Mouse (Mus musculus): Measurements from ENCODE around the gene Mob3c.

Mob3c gene

GRCm38 (mm10) chr4:115835576-115835975 is 7.7 kb downstream of the Mob3c start:
- no peak for DNase-seq

GRCm38 (mm10) chr4:115838196-115838595 is 10.3 kb downstream of the Mob3c start:
- no peak for DNase-seq

- DNase-seq = peak; percentile 97
These were observed 11.1 kb downstream of the Mob3c start, which contains the start of gene Mknk1 for GRCm38 (mm10) chr4:115838696-115839641. Gene Mknk1, plus strand, starts transcription at chr4:115839198.

GRCm38 (mm10) chr4:115839956-115840355 is 12.1 kb downstream of the Mob3c start:
- DNase-seq = no peak

- DNase-seq = no peak
These were observed 12.9 kb downstream of the Mob3c start for GRCm38 (mm10) chr4:115840842-115841241.

- DNase-seq = no peak
These were observed 18.8 kb downstream of the Mob3c start for GRCm38 (mm10) chr4:115846656-115847055.

- DNase-seq = no peak
These were observed 19.5 kb downstream of the Mob3c start for GRCm38 (mm10) chr4:115847377-115847776.

- no peak for DNase-seq
These were observed 20.2 kb downstream of the Mob3c start for GRCm38 (mm10) chr4:115848083-115848482.

- no peak for DNase-seq
These were observed 21.2 kb downstream of the Mob3c start for GRCm38 (mm10) chr4:115848990-115849677.

GRCm38 (mm10) chr4:115850111-115850510 is 22.2 kb downstream of the Mob3c start:
- DNase-seq = no peak

GRCm38 (mm10) chr4:115850631-115851030 is 22.7 kb downstream of the Mob3c start:
- DNase-seq = no peak

- no peak for DNase-seq
These were observed 23.7 kb downstream of the Mob3c start for GRCm38 (mm10) chr4:115851569-115851968.

GRCm38 (mm10) chr4:115855100-115855499 is 27.2 kb downstream of the Mob3c start:
- no peak for DNase-seq

GRCm38 (mm10) chr4:115855609-115856008 is 27.7 kb downstream of the Mob3c start:
- no peak for DNase-seq

- no peak for DNase-seq
These were observed 28.4 kb downstream of the Mob3c start for GRCm38 (mm10) chr4:115856282-115856681.

GRCm38 (mm10) chr4:115857293-115857883 is 29.5 kb downstream of the Mob3c start:
- DNase-seq = no peak

- DNase-seq = no peak
These were observed 35.5 kb downstream of the Mob3c start for GRCm38 (mm10) chr4:115863352-115863751.

GRCm38 (mm10) chr4:115863880-115864279 is 36.0 kb downstream of the Mob3c start:
- DNase-seq = no peak

- DNase-seq = no peak
These were observed 41.8 kb downstream of the Mob3c start for GRCm38 (mm10) chr4:115869512-115870210.

- no peak for DNase-seq
These were observed 45.3 kb downstream of the Mob3c start for GRCm38 (mm10) chr4:115873231-115873630.

- DNase-seq = no peak
These were observed 50.4 kb downstream of the Mob3c start for GRCm38 (mm10) chr4:115878216-115878678.

GRCm38 (mm10) chr4:115878828-115879227 is 50.9 kb downstream of the Mob3c start:
- DNase-seq = no peak

GRCm38 (mm10) chr4:115881183-115881582 is 53.3 kb downstream of the Mob3c start:
- no peak for DNase-seq

Data from thymus, postnatal 4 days (tissue).